Mouse (Mus musculus) left cerebral cortex, postnatal 10 days (tissue): ENCODE data around the gene Grik5. TPM values are rescaled to one million over a fixed set of nuclear protein-coding genes. Genes with fewer than 3 reads are reported as not detected.

ENCODE experiments used
- DNase-seq, 2 experiments: peaks; one replicate each; pipeline ENCODE4 v3.0.0; 2021 to 2022; ENCODE audit warnings: low spot score in 2 of 2, mixed read lengths in 1 of 2; ENCODE audit errors: extremely low spot score in 1 of 2
- intact Hi-C: fragments of 180-260 bp; cut with DNase I; formaldehyde crosslinking; loops from one replicate; pipeline ENCODE4 v1.15.1; 2025
- microRNA-seq: library from miRNA; unstranded; fragments of <30 nt; microRNA quantifications from one replicate; pipeline ENCODE4 v1.2.0, GENCODE M21; 2022
- total RNA-seq, 2 experiments: library from RNA; stranded (reverse); gene quantifications; 2 replicates each; pipeline ENCODE4 v1.2.3; 2021

Gene Grik5
- total RNA-seq, 2 experiments from 2014 or later = 226 to 237 TPM

DNA sequence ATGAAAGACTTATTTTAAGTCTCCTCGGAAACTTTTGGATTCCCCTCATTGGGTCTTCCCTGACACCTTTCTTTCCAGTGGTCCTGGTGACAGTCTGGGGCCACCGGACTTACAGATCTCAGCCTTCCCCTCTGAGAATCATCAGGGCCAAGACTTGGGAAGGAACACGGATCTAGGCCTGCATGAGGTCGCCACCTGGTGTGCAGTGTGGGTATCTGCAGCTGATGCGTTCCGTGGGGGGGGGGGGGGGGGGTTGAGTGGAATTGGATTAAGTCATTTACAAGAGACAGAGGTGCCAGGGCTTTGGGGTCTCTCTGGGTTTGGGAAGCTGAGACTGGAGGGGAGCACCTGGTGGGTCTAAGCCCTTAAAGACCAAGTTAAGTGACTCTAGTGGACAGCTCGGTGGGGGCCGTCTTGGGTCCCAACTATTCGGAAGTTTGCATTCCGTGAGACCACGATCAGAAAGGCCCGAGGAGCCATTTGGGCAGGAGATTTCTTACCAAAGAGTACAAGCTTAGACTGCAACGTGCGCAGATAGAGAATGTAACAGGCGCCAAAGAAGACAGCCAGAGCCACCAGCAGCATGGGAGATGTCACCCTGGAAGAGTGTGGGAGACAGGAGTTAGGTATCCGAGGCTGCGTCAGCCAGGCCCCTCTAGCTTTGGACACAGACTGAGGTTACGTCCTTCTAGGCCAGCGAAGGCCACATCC, 100.7 kb downstream of the Grik5 start:
- peak in 1 of 2 experiments; percentile 65 for DNase-seq
- intact Hi-C loops = no loop called here

DNA sequence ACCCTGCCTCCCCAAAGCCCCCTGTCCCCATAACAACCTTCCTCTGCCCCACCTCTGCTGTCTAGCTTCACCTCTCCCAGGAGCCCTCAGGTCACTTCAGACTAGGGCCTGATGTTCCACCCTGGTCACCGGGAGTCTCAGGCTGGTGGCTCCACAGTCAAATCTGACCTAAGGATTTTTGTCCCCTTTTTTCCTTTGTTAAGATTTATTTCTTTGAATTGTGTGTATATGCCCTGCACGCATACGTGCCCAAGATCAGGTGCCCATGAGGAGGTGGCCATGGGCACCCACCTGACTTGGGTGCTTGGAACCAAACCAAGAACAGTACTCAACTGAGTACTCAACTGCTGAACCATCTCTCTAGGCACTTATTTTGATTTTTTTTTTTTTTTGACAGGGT, 101.8 kb downstream of the Grik5 start:
- no peak for DNase-seq
- intact Hi-C loops = no loop called here

GRCm38 (mm10) chr7:24969805-24970204, 102.3 kb downstream of the Grik5 start:
- intact Hi-C loops = loop anchor here (5.0 to 10.0 kb wide), 3 partner anchors 68 to 375 kb away; partner anchors contain the start of gene Arhgef1

GRCm38 (mm10) chr7:24968463-24968862, 103.7 kb downstream of the Grik5 start:
- intact Hi-C loops = loop anchor here (5.0 to 10.0 kb wide), 3 partner anchors 66 to 374 kb away; partner anchors contain the start of gene Arhgef1
- DNase-seq = no peak

More at GRCm38 (mm10) chr7:24969805-24970204, 102.3 kb downstream of the Grik5 start:
- peak in 1 of 2 experiments; percentile 57 for DNase-seq

- no peak for DNase-seq
- intact Hi-C loops = loop anchor here (5.0 to 10.0 kb wide), 3 partner anchors 66 to 373 kb away; partner anchors contain the start of gene Arhgef1
These were observed 104.2 kb downstream of the Grik5 start for GRCm38 (mm10) chr7:24967966-24968365.

GRCm38 (mm10) chr7:24964897-24965535, 107.1 kb downstream of the Grik5 start:
- DNase-seq = peak; percentile 79 to 82
- intact Hi-C loops = loop anchor here (2.0 to 10.0 kb wide), 4 partner anchors 63 to 370 kb away; partner anchors contain the start of gene Arhgef1

DNA sequence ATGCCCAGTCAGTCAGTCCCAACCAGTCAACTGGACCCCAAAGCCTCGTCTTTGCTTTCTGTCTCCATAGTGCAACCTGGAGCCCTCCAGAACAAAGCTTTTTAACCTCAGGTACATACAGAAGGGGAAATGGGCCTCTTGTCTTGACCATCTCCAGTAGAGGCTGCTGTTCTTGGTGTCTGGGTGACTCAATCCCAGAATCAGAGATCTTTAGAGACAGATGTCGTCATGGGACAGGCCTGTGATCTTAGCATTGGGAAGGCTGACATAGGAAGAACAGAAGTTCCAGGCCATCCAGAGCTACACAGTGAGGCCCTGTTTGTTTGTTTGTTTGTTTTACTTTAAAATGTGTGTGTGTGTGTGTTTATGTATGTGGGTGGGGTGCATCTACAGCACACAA, 107.9 kb downstream of the Grik5 start:
- intact Hi-C loops = loop anchor here (2.0 to 10.0 kb wide), 3 partner anchors 73 to 369 kb away; no protein-coding TSS in a partner anchor

More for the DNA sequence above, 107.9 kb downstream of the Grik5 start:
- no peak for DNase-seq

Small RNA genes within 50 kb of the gene (microRNA-seq; reads per million reads assigned to microRNA genes)
- gene Mir6537 = not detected
- 9.2 reads per million, percentile 29 among the genes with 10 or more reads in this experiment for gene Mir7046
- 28.2 reads per million, percentile 45 among the genes with 10 or more reads in this experiment for gene Mir7047

Other genes with a start within 250 kb of the Grik5 start
- gene Gm9844, start 210.1 kb downstream of the Grik5 start, total RNA-seq = 1 to 10 TPM in 1 of 2 experiments, not detected in 1; 3.8 TPM
- gene Lypd4, start 202.4 kb downstream of the Grik5 start, total RNA-seq = not detected
- gene Dmrtc2, start 202.3 kb downstream of the Grik5 start, total RNA-seq = not detected
- 100 to 1,000 TPM; 577 to 615 TPM for gene Rps19, start 188.0 kb downstream of the Grik5 start, total RNA-seq
- under 1 TPM; 0.30 TPM for gene Cd79a, start 175.0 kb downstream of the Grik5 start, total RNA-seq
- gene Arhgef1, start 169.4 kb downstream of the Grik5 start, total RNA-seq = 10 to 100 TPM; 88.1 to 89.2 TPM
- not detected for gene Gm4881, start 127.9 kb downstream of the Grik5 start, total RNA-seq
- 100 to 1,000 TPM; 293 to 300 TPM for gene Rabac1, start 99.6 kb downstream of the Grik5 start, total RNA-seq
- gene Atp1a3, start 66.4 kb downstream of the Grik5 start, total RNA-seq = 1,000 to 10,000 TPM; 2,078 to 2,206 TPM
- 10 to 100 TPM; 26.0 to 27.1 TPM for gene Zfp574, start 221 bp upstream of the Grik5 start, total RNA-seq
- gene Pou2f2, start 107.4 kb upstream of the Grik5 start, total RNA-seq = 10 to 100 TPM; 11.0 to 14.1 TPM
- 10 to 100 TPM; 22.7 to 23.8 TPM for gene Dedd2, start 148.3 kb upstream of the Grik5 start, total RNA-seq
- gene Zfp526, start 149.1 kb upstream of the Grik5 start, total RNA-seq = 1 to 10 TPM; 7.8 to 8.5 TPM
- gene Gsk3a, start 165.5 kb upstream of the Grik5 start, total RNA-seq = 100 to 1,000 TPM; 205 TPM
- gene Erf, start 178.4 kb upstream of the Grik5 start, total RNA-seq = 10 to 100 TPM; 47.7 to 55.1 TPM
- gene Cic, start 195.4 kb upstream of the Grik5 start, total RNA-seq = 100 to 1,000 TPM; 244 to 271 TPM
- gene Pafah1b3, start 225.6 kb upstream of the Grik5 start, total RNA-seq = 10 to 100 TPM; 64.1 to 67.5 TPM
- under 1 TPM in 1 of 2 experiments, not detected in 1; 0.28 TPM for gene Prr19, start 229.1 kb upstream of the Grik5 start, total RNA-seq
- 10 to 100 TPM; 89.2 to 91.0 TPM for gene Tmem145, start 233.8 kb upstream of the Grik5 start, total RNA-seq
- 10 to 100 TPM; 90.4 to 91.8 TPM for gene Megf8, start 244.8 kb upstream of the Grik5 start, total RNA-seq